Mouse (Mus musculus) forebrain, embryonic 11.5 days (tissue): ENCODE measurements around the gene Lrrc40. TPM values are rescaled to one million over a fixed set of nuclear protein-coding genes. Genes with fewer than 3 reads are reported as not detected.

ENCODE experiments used
- ATAC-seq: fragments of 200-750 bp; cut with Nextera tagmentation; replicated peaks from 2 replicates; pipeline ENCODE4 v1.8.0; 2017; ENCODE audit warnings: moderate TSS enrichment; ENCODE audit not compliant: low FRiP score
- DNase-seq: peaks from one replicate; pipeline ENCODE4 v3.0.0-alpha.2; 2017; ENCODE audit warnings: low spot score
- H3K27ac ChIP-seq: fragments of 300-500 bp; sonication (generic); 2 replicates; pipeline ENCODE4 v1.5.1; 2014; ENCODE audit warnings: low read depth, low read length
- H3K27me3 ChIP-seq: fragments of 300-500 bp; sonication (generic); 2 replicates; pipeline ENCODE4 v1.6.1; 2014; ENCODE audit warnings: mild to moderate bottlenecking, low read length, mixed read lengths; ENCODE audit not compliant: control insufficient read depth, insufficient read depth
- H3K36me3 ChIP-seq: fragments of 300-500 bp; sonication (generic); 2 replicates; pipeline ENCODE4 v1.6.1; 2014; ENCODE audit warnings: mild to moderate bottlenecking, low read length, moderate library complexity, mixed read lengths; ENCODE audit not compliant: control insufficient read depth, insufficient read depth
- H3K4me1 ChIP-seq: fragments of 300-500 bp; sonication (generic); replicated peaks from 2 replicates; pipeline ENCODE4 v1.6.1; 2014; ENCODE audit warnings: low read length, mixed read lengths; ENCODE audit not compliant: control insufficient read depth, insufficient read depth
- H3K4me2 ChIP-seq: fragments of 300-500 bp; sonication (generic); 2 replicates; pipeline ENCODE4 v1.6.1; 2014; ENCODE audit warnings: low read depth, mild to moderate bottlenecking, low read length, moderate library complexity, mixed read lengths; ENCODE audit not compliant: severe bottlenecking
- H3K4me3 ChIP-seq: fragments of 300-500 bp; sonication (generic); 2 replicates; pipeline ENCODE4 v1.5.1; 2014; ENCODE audit warnings: low read depth, low read length
- H3K9ac ChIP-seq: fragments of 300-500 bp; sonication (generic); 2 replicates; pipeline ENCODE4 v1.6.1; 2014; ENCODE audit warnings: low read length
- H3K9me3 ChIP-seq: fragments of 300-500 bp; sonication (generic); 2 replicates; pipeline ENCODE4 v1.6.1; 2016; ENCODE audit warnings: low read length, mixed read lengths; ENCODE audit not compliant: control insufficient read depth
- WGBS: fragments of 180-500 bp; shearing (Covaris S2); extraction: QIAGEN DNeasy Blood & Tissue Kit; methylation state at CpG from one replicate; pipeline ENCODE4 v1.1.7; 2014; 5-methylcytosine and 5-hydroxymethylcytosine counted together
- polyA plus RNA-seq: library from polyadenylated mRNA; unstranded; fragments of >200 nt; fragmentation: Nextera tagmentation; extraction: Ambion mirVana; gene quantifications from 2 replicates; pipeline ENCODE4 v1.2.1, GENCODE M21; 2014

The Lrrc40 gene
- polyA plus RNA-seq, 1 experiment from 2014 or later: 105 TPM

GRCm38 (mm10) chr3:158103467-158103866 lies 67.0 kb downstream of the Lrrc40 start:
- no peaks in the 10 kb centered on the region for H3K4me1 ChIP-seq
- no peak overlapping the region for H3K4me2 ChIP-seq
- no peak for DNase-seq
- no peaks in the 10 kb centered on the region for H3K27me3 ChIP-seq
- H3K27ac ChIP-seq: no peak overlapping the region
- H3K9ac ChIP-seq: no peak overlapping the region
- no peak overlapping the region for H3K4me3 ChIP-seq
- 78% methylated on average over 2 of the region's 2 CpGs for WGBS
- H3K36me3 ChIP-seq: no peaks in the 10 kb centered on the region
- H3K9me3 ChIP-seq: no peaks in the 10 kb centered on the region
- no peak for ATAC-seq

- Histone ChIP-seq H3K4me1 (no peaks in the 10 kb centered on the region), H3K4me2 (no peak overlapping the region), H3K9ac (no peak overlapping the region), H3K27ac (no peak overlapping the region), H3K36me3 (no peaks in the 10 kb centered on the region), H3K9me3 (no peaks in the 10 kb centered on the region), H3K4me3 (no peak overlapping the region), H3K27me3 (no peaks in the 10 kb centered on the region)
- WGBS: 92% methylated on average over 1 of the region's 1 CpGs
- no peak for ATAC-seq
- DNase-seq: no peak
Measured at GRCm38 (mm10) chr3:158105260-158105659, 68.8 kb downstream of the Lrrc40 start.

Other genes starting within 250 kb of the Lrrc40 start
- 14.7 and 15.1 TPM in 2 replicates for gene Cth, start 111.6 kb upstream of the Lrrc40 start, polyA plus RNA-seq
- gene Ankrd13c, start 89.4 kb upstream of the Lrrc40 start, polyA plus RNA-seq: 26.3 and 28.5 TPM in 2 replicates
- gene Srsf11, start within 50 bp of the Lrrc40 start, polyA plus RNA-seq: 337 and 367 TPM in 2 replicates